Mouse (Mus musculus) layer of hippocampus, postnatal 10 days (tissue): ENCODE measurements around the gene Pold2. TPM values are rescaled to one million over a fixed set of nuclear protein-coding genes. Genes with fewer than 3 reads are reported as not detected.

Experiments used
- DNase-seq, 2 experiments: peaks; one replicate each; pipeline ENCODE4 v3.0.0; 2021; ENCODE audit warnings: low spot score in 2 of 2
- total RNA-seq, 2 experiments: library from RNA; stranded (reverse); gene quantifications; 2 replicates each; pipeline ENCODE4 v1.2.3; 2021

Pold2 gene
- total RNA-seq, 2 experiments from 2014 or later = 21.5 to 32.3 TPM

DNA sequence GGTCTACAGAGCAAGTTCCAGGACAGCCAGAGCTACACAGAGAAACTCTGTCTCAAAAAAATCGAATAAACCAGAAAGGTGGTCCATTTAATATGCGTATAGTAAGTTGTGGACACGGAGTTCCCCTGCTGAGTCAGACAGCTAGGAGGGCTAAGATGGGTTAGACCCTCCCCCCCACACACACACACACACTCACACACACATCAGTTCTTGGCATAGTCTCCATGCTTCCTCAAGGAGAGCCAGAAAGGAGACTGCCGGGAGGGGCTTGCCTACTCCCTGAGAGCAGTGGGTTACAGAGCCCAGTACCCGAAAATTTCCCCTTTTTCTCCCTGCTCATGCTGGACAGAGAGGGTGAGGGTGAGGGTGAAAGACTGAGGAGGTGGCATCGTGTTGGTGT is 17.5 kb downstream of the Pold2 start:
- DNase-seq = no peak

DNA sequence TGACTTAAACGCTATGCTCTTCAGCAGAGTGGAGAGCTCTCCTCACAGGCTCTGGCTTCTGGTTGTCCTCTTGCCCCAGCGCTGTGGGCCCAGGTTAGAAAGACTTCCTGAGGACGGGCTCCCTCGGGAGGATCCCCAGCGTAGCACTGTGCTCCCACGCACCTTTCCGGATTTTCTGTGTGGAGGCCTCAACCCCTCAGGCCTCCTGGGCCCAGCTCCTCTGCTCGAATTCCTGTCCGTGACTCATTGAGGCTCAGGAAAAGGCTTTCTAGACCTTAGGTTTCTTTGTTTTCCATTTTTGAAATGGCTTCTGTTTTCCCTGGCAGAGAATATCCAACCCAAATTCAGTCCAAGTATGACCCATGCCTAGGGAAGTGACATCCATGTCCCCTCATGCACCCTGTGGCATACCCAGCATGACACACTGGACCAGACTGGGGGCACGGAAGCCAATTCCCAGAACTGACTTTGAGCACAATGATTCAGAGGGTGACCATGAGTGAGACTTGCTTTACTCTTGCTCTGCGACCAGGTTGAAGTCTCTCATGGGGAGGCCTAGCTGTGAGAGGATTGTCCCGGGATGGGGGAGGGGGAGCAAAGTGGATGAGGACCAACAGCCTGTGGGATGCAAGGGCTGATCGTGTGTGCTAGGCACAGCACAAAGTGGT is 18.1 kb downstream of the Pold2 start:
- no peak for DNase-seq

DNA sequence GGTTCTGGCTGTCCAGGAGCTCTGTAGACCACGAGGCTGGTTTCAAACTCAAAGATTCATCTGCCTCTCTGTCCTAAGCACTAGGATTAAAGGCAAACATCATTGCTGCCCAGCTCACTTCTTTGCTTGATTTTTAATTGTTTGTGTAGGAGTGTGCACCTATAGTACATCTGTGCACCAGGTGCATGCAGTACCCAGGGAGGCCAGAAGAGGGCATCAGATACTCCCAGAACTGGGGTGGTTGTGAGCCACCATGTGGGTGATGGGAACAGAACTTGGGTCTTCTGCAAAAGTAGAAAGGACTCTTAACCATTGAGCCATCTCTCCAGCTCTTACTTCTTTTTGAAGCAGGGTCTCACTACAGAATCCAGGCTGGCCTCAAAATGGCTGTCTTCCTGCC is 19.4 kb downstream of the Pold2 start:
- DNase-seq = no peak

- no peak for DNase-seq
Measured at GRCm38 (mm10) chr11:5856479-5857130, 21.5 kb downstream of the Pold2 start.

DNA sequence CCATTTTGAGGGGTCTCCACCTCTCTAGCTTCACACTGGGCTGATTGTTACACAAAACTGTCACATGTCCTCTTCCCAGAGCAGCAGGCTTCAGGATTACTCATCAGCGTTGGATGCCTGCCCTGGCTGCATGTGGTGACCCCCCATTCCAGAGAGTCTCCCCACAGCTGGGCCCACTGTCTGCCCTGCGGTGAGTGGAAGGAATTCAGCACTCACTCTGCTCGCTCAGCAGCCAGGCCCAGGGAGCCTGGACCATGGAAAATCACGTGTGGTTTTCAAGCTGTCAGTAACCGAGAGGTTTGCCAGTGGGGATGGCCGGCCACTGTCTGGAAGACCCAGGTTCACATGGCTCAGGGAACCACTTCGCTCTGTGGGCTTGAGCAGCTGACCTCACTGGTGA is 22.2 kb downstream of the Pold2 start:
- DNase-seq = peak; percentile 53 to 60

GRCm38 (mm10) chr11:5855481-5855880 is 22.6 kb downstream of the Pold2 start:
- no peak for DNase-seq

- DNase-seq = no peak
Measured at GRCm38 (mm10) chr11:5852314-5852713, 25.8 kb downstream of the Pold2 start.

- DNase-seq = no peak
Measured at GRCm38 (mm10) chr11:5851021-5851736, 26.9 kb downstream of the Pold2 start.

DNA sequence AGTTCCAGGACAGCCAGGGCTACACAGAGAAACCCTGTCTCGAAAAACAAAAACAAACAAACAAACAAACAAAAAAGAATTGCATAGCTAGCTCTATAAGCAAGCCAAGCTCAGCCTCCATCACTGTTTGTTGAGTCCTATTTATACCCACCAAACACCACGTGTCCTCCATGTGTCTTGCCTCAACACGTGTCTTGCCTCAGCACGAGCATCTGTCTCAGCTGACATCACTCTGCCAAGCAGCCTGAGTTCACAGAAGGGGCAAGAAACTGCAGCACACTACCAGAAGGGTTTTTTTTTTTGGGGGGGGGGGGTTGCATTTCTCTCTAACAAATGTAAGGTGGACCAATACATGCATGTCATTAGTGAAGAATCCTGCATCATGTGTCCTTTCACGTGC is 27.6 kb downstream of the Pold2 start:
- DNase-seq = no peak

GRCm38 (mm10) chr11:5849316-5849715 is 28.8 kb downstream of the Pold2 start:
- no peak for DNase-seq

GRCm38 (mm10) chr11:5848741-5849140 is 29.4 kb downstream of the Pold2 start:
- DNase-seq = peak; percentile 59 to 62

DNA sequence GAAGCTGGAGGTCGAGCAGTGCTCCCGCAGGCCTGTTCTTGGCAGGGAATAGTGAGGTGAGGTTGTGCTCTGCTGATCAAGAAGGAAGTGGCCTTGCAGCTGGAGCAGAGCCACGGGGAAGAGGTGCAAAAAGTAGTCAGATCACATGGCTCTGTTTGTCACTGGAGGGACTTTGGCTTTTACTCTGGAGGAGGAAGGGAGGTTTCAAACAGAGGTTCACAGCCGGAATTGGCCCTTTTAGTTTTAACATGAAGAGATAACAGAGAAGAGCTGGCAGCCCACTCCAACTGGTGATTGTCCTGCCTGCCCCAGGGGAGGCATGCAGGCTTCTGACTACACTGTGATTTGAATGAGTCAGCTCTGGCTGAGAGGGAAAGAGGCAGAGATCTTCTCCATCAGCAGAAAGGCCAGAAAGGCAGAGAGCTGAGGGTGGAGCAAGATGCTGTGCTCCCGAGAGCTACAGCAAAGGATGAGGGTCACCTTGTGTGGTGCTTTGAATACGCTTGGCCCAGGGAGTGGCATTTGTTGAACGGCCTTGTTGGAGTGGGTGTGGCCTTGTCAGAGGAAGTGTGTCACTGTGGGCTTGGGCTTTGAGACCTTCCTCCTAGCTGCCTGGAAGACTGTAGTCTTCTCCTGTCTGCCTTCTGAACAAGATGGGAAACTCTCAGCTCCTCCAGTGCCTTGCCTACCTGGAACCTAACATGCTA is 31.3 kb downstream of the Pold2 start:
- DNase-seq = no peak

- no peak for DNase-seq
Measured at GRCm38 (mm10) chr11:5843131-5843530, 35.0 kb downstream of the Pold2 start.

DNA sequence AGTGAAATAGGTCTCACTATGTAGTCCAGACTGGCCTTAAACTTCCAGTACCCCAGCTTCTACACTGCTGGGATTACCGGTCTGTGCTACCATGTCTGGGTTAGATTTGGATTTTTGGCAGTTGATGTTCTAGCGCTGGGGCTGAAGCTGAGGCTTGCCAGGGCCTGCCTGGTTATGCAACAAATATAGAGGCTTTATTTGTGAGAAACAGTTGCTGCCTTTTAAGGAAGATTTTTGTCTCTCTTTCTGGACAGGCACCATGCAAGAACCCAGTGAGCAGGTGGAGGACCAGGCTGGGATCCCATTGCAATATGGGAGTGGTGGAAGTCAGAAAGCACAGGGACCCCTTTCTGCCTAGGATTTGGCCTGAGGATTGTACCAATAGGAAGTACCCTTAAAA is 36.3 kb downstream of the Pold2 start:
- DNase-seq = no peak

GRCm38 (mm10) chr11:5840346-5840745 is 37.7 kb downstream of the Pold2 start:
- DNase-seq = no peak

DNA sequence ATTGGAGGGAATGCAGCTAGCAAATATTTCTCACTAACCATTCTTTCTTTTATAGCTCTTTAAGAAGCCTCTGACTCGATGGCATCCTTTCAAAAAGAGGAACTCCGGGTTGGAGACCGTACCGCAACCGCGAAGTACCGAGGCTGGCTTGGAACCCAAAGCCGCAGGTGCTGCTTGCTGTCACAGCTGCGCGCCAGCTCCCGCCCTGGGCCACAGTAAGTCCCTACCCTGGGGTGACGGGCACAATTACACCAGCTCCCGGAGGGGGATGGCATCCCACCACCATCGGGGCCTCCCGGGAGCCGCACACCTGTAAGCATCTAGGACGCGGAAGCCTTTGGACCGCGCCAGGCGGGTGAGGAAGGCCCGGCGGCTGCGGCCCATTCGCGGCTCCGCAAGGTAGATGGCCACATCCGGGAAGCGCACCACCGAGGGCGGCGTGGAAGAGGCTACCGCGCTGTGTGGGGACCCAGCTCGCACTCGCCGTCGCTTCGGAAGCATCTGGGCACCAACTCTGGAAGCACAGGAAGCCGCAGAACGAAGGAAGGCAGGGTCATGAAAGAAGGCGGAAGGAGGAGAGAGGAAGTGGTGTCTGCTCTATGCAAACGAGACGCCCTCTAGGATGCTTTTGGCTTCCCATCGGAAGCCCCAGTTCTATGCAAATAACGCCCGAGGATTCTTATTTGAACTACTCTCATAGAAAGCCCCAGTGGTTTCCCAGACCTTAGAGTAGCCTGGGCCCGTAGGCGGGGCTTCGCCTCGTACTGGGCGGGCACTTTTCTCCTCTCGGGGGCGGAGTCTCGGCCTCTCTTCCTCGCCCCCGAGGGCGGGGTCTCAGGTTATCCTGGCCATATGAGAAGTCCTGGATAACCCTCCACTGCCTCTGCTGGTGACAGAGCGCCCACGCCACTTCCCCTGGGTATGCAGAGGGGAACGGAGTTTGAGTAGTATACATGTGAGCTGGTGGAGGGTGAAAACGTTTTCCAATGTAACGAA is 40.5 kb downstream of the Pold2 start, which contains the start of gene Polm:
TSS of gene Polm (minus strand) at position 766 of the 996 bp plus-strand sequence.
- peak; percentile 82 to 89 for DNase-seq

- no peak for DNase-seq
Measured at GRCm38 (mm10) chr11:5836126-5836525, 42.0 kb downstream of the Pold2 start.

GRCm38 (mm10) chr11:5835057-5835456 is 43.0 kb downstream of the Pold2 start:
- no peak for DNase-seq

DNA sequence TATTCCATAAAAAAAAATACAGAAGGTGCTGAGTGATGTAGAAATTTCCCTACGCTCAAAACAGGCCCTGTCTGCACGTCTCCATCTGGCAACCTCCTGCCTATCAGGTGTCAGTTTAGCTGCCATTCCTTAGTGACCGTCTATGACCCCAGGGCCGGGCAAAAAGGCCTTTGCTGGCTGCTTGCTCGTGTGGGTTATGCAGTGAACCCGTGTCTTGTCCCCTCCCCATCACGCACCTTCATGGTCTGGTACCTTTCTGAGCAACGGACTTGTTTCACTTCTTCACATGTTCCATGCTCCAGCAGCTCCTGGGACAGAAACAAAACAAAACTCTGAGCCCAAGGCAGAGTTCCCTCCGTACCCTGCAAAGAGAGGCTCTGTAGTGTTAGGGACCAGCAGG is 43.6 kb downstream of the Pold2 start:
- DNase-seq = no peak

DNA sequence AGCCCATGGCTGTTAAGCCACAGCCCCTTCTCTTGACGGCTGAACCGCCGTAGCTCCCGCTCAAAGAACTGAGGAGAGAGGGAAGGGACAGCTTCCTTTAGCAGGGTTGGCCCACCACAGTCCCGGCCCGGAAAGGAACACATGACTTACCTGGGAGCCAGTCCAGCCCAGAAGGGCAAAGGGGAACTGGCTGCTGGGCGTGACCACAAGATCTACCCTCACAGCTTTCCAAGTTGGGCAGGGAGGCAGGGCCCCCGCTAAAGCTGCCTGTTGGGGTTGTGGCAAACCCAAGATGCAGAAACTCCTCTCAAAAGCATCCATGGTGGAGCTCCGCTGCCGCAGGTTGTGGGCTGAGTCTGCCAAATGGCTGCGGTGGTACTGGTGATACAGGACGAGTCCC is 48.8 kb downstream of the Pold2 start:
- DNase-seq = no peak
